In genomic region chr9:62673241-62673640, GRCm38 (mm10) we compare ENCODE assay signal across 20 mouse cellular contexts. TPM values are rescaled to one million over a fixed set of nuclear protein-coding genes. Genes with fewer than 3 reads are reported as not detected.
"Had no signal": no experiment of that assay in that cellular context is flagged by ENCODE, and none has a peak within 500 bp of the region (broad histone marks: within the 10 kb centered on the region; RNA-seq: fewer than 3 reads in every experiment).

No protein-coding gene starts in this region.

- H3K36me3 ChIP-seq: limb, embryonic 10.5 days; limb, embryonic 13.5 days; liver, embryonic 12.5 days; liver, embryonic 15.5 days; lung, embryonic 15.5 days had no signal

- H3K9ac ChIP-seq: limb, embryonic 13.5 days; liver, embryonic 12.5 days; liver, embryonic 15.5 days; lung, embryonic 15.5 days had no signal

- H3K4me2 ChIP-seq: limb, embryonic 13.5 days; liver, embryonic 12.5 days; liver, embryonic 15.5 days; lung, embryonic 15.5 days; midbrain, embryonic 11.5 days had no signal

- H3K9me3 ChIP-seq: limb, embryonic 10.5 days; limb, embryonic 13.5 days; liver, embryonic 12.5 days; liver, embryonic 15.5 days; lung, embryonic 15.5 days had no signal

- H3K27ac ChIP-seq: left cerebral cortex, adult 2 months; limb, embryonic 10.5 days; limb, embryonic 13.5 days; liver, embryonic 12.5 days; liver, embryonic 15.5 days; lung, embryonic 15.5 days had no signal

- ATAC-seq: intestine, embryonic 16.5 days; liver, embryonic 12.5 days had no signal

- DNase-seq: kidney, adult 18-20 months; kidney, adult 9 months; kidney, postnatal 14 days; kidney, postnatal 4 days; liver; lung, adult 18-20 months; lung, postnatal 10 days; lung, postnatal 36 days; midbrain, embryonic 14.5 days; thymus, postnatal 36 days had no signal

- H3K4me3 ChIP-seq: left cerebral cortex, adult 2 months; limb, embryonic 10.5 days; limb, embryonic 13.5 days; liver, embryonic 12.5 days; liver, embryonic 15.5 days; lung, embryonic 15.5 days had no signal

- H3K4me1 ChIP-seq: liver, embryonic 12.5 days; liver, embryonic 15.5 days had no signal

RNA-seq across cellular contexts. Expression of gene Itga11, which starts 4.4 kb away (rescaled TPM):
- total RNA-seq: megakaryocyte progenitor cell, adult 5-6 weeks; megakaryocyte-erythroid progenitor cell, adult 5-6 weeks had no signal
